Mouse (Mus musculus) cerebellum, adult 18-20 months (tissue): Measurements from ENCODE around the gene Ptprt.

ENCODE experiments used
- DNase-seq, 2 experiments: peaks; one replicate each; pipeline ENCODE4 v3.0.0; 2021

Ptprt gene

DNA sequence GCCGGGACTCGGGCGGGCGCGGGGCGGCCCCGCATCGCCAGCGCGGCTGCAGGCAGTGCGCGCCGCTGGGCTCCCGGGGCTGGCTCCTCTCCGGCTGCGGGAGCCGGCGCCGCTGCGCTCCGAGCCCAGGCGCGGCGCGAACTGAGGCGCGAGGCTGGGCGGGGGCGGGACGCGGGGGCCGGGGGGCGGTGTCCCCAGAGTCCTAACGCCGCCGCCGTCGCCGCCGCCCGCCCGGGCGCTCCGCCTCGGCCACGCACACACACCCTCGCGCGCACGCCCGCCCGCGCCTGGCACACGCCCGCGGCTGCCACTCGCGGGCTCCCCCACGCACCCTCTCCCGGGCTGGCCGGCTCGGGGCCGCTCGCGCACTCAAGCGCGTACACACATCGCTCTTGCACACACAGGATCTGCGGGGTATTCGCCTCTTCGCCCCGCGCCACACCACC is at the start of gene Ptprt:
Gene Ptprt, minus strand, starts transcription at position 207 of the 446 bp plus-strand sequence.
- DNase-seq: peak; percentile 43 to 73

DNA sequence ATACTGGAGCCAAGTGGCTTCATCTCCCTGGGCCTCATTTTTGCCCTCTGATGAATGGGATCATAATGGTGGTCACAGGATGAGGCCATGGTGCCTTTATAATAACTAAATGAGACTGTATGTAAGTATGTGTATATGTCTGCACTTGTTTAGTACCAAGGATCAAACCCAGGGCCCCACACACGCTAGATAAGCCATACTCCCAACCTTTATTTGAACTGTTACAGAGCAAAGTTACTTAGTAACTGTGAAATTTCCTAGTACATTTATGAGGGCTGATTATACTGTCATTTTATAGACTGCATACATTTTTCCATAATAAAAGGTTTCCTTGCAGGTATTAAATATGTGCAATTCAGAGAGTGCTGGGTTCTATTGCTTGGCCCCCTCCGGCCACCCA is 49.5 kb upstream of the Ptprt start:
- DNase-seq: no peak

DNA sequence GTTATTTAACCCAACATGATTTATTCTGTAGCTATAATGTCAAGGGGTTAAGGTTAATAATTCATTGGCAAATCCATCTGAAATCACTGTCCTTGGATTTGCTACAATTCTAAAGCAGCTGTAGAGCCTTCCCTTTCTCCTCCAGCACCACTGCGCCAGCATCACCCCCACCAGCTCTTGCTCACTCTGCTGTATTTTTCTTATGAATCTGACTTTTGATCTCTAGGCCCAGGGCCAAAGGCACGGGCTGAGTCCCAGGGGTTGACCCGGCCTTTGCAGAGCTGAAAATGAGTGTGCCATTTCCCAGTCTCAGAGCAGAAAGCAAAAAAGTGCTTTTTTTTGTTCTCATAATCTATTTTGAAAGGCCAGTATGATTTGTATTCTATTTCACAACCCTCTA is 38.7 kb upstream of the Ptprt start:
- no peak for DNase-seq

DNA sequence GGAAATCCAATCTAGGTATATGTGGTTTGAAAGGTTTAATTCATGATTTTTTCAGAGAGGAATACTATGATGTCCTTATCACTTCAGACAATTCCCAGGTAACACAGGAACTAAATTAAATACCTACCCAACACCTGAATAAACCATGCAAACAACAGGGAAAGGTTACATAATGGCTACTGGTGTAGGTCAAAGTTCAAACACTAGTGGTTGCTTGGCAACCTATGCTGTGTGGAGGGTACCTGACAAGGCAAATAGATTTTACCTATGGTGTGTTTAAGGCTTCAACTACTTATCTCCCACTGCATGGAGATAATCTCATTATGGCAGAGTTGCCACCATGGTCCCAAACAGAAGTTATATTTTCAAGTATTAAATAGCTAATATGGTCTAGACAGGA is 38.1 kb upstream of the Ptprt start:
- DNase-seq: no peak

DNA sequence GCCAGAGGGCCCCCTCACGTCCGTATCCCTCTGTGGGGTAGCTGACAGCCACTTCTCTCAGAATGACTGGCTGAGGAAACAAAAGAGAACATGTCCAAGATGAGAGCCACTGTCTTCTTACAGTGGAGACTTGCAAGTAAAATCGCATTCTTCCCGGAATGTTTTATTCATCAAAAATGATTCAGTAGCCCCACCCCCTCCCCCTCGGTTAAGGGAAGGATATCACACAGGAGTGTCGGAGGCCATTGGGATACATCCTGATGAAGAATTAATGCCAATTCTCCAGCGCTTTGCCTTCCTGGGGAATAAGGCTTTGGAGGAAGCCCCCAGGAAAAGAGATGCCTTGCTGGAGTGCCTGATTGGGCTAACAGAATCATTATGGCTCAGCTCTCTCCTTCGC is 37.1 kb upstream of the Ptprt start:
- DNase-seq: no peak

DNA sequence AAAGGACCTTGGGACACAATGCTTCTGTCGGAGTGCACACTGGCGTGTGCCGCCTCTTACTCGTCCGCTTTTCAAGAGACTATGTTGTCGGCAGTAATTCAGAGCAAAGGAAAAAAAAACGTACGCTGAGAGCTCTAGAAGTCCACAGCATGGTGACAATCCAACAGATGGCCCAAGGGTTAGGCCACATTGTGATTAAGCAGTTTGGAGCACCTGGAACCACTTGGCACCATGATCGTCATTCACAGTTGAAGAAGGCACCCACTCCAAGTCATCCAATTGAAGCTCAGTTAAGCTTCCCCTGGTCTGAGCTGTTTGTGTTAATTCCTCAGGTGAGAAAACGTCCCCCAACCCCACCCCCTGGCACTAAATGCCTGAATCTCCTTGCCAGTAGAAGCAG is 36.2 kb upstream of the Ptprt start:
- peak; percentile 16 to 24 for DNase-seq

DNA sequence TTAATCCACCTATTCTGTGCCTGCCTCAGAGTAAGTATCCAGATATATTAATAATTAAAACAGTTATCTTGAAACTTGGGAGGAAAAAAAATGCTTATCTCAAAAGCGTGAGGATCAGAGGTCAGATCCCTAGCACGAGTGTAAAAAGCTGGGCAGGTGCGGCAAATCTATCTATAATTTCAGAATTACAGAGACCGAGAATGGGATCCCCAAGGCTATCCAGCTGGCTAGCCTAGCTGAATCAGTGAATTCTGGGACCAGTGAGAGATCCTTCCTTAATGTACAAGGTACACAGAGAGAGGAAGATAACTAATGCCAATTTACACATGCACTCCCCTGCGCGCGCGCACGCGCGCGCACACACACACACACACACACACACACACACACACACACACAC is 31.2 kb upstream of the Ptprt start:
- no peak for DNase-seq

DNA sequence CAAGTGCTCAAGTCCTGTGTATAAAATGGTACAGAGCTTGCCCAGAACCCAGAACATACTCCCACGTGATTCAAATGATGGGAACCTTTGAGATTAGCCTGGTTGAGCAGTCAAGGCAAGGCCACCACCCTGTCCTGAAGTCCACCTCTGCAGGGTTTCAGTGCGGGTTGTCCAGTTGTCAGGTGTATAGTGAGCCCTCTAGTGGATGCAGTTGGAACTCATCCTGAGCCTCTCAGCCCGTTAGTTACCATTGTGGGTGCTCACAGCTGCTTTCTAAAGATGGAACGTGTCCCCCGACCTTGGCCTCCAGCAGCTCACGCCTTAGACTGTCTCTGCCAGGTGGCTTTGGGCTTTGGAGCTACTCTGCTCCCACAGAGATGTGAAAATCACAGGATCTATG is 21.7 kb upstream of the Ptprt start:
- peak; percentile 51 to 69 for DNase-seq

DNA sequence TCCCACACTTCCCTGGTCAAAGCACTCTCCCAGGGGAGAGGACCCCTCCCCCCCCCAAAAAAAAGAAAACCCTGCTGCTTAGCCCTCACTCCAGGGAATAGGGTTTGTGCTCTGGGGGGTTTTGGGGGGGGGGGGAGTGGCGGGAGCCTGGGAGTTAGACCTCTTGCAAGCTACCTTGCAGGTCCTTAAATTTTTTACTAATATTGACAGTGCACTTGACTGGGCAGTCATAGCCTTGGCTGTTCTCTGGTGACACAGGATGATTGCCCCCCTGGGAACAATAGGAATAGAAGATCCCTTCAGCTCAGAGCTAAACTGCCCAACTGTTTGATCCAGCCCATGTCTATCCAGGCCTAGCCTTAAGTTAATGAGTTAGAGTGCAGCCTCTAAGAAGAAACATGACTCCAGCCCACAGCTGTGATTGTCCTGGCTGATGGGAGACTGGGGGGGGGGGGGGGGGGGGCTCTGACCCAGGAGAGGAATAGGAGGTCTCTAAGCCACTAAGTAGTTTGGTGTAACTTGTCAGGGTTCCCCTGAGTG is 1.6 kb upstream of the Ptprt start:
- DNase-seq: no peak

DNA sequence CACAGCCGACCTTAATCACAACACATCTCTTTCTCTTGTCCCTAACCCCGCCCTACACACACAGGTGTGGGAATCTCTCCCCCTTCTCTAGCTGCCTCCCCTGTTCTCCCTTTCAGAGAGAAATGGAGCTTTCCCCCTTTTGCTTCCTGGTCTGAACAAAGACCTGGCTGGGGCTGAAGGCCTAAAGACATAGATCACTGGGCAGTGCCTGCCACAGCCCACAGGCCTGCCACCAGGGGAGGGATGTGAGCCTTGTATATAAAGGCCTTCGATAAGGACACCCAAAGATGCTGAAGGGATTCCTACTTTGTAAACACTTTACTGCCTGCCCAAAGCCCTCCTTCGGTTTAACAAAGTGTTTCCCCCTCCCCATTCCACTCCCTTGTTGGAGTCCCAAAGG is 786 bp upstream of the Ptprt start:
- DNase-seq: peak in 1 of 2 experiments; percentile 19

DNA sequence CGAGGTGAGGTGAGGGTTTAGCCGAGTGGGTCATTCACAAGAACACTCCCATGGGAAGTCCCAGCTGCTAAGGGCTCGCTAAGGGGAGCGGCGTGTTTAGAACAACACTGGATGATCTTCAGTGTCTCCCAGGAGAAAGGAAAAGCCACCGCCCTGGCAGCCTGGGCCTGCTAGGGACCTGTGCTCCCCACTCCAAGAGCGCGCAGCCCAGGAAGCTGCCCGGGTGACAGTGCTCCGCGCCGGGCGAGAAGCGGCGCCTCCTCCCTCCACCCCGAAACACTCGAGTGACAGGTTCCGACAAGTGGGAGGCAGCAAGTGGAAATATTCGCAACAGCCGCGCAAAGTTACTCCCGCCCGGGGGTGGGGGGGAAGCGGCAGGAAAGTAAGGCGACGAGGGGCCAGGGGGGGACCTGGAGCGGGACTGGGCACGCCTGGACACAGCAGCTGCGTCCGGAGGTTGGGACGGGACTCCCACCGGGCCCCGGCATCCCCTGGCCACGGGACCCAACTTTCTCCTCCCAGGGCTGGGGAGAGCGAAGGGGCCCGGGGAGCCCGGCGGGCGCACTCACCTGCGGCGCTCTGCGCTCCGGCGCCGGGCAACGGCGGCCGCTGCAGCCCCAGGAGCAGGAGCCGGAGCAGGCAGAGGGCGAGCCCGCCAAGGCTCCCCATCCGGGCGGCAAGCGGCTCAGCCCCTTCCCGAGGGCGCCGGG is 561 bp downstream of the Ptprt start:
- peak; percentile 32 to 53 for DNase-seq

DNA sequence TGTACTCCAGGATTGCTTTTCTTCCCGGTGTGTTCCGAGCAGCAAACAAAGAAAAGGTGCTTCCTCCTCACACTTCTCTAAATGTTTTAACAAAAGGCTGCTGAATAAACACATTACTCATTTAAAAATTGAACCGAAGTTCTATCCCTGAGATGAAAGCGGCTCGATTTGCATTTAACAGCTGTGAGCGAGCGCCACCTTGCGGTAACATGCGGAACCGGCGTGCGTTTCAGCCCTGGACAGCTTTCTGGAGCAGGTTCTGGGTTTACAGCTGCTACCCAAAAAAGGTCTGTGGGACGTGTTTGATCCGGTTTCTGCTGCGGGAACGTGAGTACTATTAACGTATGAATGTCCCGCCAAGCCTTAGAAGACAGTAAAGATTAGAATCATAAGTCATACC is 1.9 kb downstream of the Ptprt start:
- peak; percentile 83 to 93 for DNase-seq

DNA sequence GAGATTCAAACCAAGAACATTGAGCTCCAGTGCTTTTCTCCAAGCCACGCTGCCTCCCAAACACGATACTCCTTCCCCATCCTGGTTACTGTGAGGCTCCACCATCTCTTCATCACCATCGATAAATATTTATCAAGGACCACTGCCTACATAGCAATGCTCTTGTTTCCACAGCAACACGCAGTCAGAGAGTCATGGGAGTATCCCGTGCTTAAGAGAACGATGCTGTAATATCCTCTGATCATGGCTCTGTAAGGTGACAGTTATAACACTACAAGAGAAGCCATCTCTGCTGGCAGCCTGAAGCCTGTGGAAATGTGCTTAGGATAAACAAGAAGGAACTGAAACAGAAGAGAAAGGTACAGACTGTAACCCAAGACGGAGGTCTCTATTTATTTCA is 3.4 kb downstream of the Ptprt start:
- DNase-seq: no peak

DNA sequence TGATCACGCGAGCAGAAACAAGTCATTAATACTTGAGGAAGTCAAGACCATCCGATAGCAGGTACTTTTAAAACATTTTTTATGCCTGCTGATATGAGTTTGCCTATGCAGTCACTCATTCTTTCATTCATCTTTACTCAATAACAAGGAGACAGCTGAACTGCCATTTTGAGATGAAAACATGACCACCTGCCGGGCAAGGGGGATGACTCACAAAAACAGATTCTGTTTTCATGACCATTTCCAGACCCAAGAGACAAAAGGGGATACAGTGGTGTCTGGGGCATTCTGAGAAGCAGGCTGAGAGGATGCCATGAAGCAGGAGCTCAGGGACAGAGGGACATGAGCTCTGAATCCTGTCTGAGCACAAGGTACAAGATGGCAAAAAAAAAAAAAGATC is 6.5 kb downstream of the Ptprt start:
- peak in 1 of 2 experiments; percentile 16 for DNase-seq

DNA sequence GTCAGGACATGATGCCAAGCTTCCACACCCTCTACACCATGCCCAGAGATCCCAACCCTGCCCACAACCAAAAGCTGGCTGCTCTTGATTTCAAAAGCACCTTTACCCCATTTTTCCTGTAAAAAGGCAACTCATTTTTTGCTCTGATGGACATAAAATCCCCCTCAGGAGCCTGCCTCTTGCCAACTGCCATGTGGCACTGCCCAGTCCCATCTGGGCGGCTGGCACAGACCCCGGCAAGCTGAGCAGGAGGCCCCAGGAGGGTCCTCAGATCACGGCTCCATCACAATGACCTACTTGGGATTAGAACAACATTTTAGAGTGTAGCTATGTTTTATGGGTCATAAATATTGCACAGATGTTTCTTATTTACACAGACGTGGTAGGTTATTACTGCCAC is 22.3 kb downstream of the Ptprt start:
- DNase-seq: peak; percentile 85 to 91

DNA sequence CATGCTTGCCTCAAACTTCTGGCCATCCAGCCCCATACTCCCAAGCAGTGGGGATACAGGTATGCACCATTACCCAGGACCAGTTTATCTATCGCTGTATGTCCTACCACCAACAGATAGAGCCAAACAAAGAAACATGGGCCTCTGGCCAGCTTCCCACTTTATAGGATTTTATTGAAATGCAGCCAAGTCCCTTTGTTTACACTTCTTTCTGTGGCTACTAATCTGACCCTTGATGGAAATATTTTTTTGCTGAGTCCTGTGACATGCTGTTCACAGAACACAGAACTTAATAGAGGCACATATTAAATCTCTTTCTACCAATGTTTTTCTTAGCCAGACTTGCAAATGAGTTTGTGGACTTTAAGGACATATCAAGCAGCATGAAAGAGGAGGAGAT is 23.4 kb downstream of the Ptprt start:
- peak in 1 of 2 experiments; percentile 35 for DNase-seq

DNA sequence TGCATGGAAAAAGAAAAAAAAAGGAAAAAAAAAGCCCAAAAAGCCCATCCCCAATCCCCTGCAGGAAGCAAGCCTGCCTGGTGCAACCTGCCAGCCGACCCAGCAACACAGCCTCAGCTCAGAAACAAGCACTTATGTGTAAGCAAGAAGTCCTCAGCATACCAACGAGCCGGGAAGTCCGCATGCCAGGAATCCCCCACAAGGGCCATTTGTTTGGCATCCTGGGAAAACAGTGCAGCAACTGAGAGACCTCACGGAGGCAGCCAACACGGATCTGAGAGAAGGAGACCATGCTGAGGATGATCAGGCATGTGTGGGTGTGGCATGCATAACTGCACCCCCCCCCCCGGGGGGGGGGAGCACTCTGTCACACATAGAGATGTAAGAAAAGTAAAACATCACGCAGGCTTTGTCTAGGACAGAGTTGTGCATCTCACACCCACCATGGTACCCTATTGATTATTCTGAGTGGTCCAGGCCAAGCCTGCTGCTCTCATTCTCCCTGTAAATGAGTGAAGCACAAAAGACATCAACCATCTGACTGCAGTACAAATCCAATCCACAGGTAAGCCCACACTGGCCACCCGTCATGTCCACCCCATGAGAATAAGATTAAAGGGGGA is 24.4 kb downstream of the Ptprt start:
- DNase-seq: no peak

DNA sequence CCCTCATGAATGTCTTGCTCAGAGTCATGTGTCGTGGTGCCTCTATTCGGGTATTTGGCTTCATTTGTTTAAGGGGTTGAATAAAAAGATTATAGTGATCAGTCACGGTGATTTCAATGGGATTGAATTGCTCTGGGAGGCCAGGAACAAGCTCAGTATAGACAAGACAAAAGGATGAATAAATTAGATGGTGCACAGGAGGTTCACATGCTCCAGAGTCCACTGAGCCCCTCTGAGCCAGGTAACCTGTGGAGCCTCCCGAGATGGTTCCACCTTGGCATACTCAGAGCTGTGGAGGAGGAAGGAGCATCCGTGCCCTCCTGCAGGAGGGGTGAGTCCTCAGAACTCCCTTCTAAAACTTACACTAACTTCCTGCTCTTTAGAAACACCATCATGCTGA is 26.0 kb downstream of the Ptprt start:
- DNase-seq: no peak

DNA sequence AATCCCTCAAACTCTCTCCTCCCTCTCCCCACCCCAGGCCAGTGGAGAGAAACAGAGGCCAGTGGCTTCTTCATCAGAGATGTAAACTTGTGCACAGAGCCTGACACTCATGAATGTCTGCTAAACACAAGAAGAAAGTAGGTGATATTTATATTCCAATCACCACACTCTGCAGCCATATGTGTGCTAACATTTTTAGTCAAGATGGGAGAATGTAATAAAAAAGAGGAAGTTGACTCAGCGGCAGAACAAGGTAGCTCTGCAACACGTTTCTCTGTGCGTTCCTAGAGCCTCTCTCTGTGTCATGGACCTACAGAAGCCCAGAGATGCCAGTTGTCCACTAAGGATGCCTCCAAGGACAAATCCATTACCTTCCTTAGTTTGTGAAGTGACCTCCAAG is 34.9 kb downstream of the Ptprt start:
- DNase-seq: no peak

DNA sequence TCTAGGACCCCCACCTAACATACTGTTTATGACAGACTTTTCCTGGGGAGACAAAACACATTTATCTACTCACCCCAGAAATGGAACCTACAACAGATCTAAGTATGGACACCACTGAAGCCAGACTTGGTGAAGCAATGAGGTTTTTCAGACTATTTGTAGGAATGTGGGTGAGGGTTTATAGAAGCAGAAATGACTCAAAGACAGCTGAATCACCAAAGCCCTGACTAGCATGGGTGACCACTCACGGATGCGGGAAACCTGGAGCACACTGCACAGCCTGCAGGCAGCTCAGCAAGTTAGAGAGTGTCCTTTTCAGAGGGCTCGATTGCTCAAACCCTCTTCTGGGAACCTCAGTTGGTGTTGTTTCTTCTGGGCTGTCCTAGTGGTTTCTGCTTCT is 36.2 kb downstream of the Ptprt start:
- no peak for DNase-seq

DNA sequence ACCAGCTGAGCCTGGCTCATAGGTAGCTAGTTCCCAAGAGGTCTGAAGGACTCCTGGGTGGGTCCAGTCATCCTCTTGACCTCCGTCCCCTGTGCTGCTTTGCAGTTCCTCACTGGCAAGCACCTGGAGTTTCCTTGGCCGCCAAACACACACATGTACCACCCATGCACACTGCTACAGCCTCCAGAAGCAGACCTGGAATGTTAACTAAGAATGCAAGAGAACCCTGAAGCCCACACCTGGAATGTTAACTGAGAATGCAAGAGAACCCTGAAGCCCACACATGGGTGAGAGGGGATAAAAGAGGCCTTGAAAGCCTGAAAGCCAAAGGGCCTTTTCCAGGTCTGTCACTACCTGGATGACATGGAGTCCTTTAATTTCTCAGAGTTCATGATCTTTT is 46.7 kb downstream of the Ptprt start:
- DNase-seq: no peak

DNA sequence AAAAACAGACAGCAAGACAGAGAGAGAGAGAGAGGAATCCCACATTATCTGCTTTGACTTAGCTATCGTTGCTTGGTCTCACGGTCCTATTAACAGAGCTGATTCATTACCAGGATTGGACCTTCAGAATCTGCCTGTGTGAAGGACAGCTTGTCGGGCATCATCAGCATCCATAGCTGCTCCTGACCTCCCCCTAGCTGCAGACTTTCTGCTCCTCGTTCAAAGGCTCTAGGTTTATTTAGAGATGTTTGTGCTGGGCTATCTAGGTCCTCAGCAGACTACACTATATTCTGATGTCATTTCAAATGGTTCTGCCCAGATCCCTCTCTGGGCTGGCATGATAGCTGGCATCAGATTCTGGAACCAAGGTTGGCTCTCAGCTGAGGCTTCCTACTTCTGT is 47.5 kb downstream of the Ptprt start:
- DNase-seq: peak in 1 of 2 experiments; percentile 26

DNA sequence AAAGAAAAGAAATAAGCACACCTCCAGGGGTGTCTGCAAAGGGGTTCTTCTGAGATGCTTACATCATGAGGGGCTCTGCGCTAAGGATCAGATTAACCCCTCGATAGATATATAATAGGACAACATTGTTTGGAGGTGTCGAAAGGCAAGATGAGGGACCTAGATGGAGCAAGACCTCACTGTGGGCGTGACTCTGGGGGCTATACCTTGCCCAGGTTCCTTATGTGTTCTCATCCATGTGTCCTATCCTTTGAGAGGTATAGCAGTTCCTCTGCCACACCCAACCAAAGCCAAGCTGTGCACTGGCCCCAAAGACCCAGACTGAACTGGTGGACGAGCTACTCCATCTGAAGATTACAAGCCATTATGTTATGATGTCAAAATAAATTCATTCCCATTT is 58.2 kb downstream of the Ptprt start:
- DNase-seq: no peak

DNA sequence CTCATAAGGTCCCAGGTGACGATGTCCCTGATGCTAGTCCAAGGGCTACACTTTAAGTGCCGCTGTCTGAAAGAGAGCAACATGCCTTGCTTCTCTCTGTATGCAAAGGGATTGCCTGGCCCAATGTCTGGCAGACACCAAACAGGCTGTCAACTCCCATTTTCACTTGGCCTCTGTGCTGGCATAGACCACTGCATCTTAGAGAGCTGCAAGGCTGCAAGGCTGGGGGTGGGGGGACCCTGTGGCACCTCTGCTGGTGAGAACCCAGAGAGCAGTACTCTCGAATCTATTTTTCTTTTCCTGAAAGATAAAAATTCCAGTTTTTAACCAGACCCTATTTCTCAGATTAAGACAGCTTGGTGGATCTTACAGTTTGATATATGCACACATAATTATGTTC is 69.6 kb downstream of the Ptprt start:
- DNase-seq: no peak

DNA sequence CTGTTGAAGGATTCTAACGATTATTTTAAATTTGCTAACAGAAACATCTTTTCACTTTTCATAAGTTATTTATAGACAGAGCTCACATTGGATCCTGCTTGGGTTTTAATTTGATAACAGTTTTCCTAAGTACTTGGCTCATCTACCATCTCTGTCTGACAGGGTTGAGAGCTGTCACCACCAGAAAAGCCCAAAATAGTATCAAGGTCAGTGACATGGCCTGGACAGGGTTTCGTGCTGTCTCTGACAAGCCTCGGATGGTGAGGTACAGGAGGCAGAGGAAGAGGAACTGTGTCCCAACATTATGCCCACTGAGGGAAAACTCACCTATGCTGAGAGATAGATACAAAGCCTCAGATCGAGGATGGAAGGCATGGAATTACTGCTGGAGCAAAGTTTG is 79.3 kb downstream of the Ptprt start:
- no peak for DNase-seq
